Mouse (Mus musculus): ENCODE data around the gene Lrrtm3. TPM values are rescaled to one million over a fixed set of nuclear protein-coding genes. Genes with fewer than 3 reads are reported as not detected.

The Lrrtm3 gene
- total and polyA plus RNA-seq, 3 experiments = not detected

- Histone ChIP-seq H3K27me3 (replicated peaks) (no peaks in the 10 kb centered on the region), H3K79me2 (replicated peaks; ENCODE audit: control insufficient read depth, extremely low read depth, insufficient read depth, poor library complexity, severe bottlenecking) (no peaks in the 10 kb centered on the region), H3K4me1 (ENCODE audit: control insufficient read depth in 1 of 2, insufficient read depth in 2 of 2) (no peaks in the 10 kb centered on the region), H3K4me3 (replicated peaks in 1 of 3; ENCODE audit: low read depth in 2 of 3, low read length in 2 of 3, poor library complexity in 1 of 3) (no peak overlapping the region), H3K4me2 (ENCODE audit: insufficient read depth, low read depth, poor library complexity, severe bottlenecking) (no peak overlapping the region), H3K36me3 (replicated peaks in 1 of 2; ENCODE audit: control insufficient read depth in 1 of 2, insufficient read depth in 1 of 2, low read length in 1 of 2) (no peaks in the 10 kb centered on the region), H3K27ac (ENCODE audit: insufficient read depth, low read depth) (no peak overlapping the region), H3K9me3 (replicated peaks; ENCODE audit: low read length) (peaks cover 63% of the 10 kb centered on the region), H3K9ac (ENCODE audit: insufficient read depth, low read depth) (no peak overlapping the region)
- in situ Hi-C loops (cut with MboI; ENCODE audit: low pct_ligation_motif_present, low pct_unique_long_range_greater_than_20kb, low sequenced_read_pairs) (no loop called here), dilution Hi-C loops (cut with MboI; ENCODE audit: extremely low pct_ligation_motif_present, extremely low pct_unique_long_range_greater_than_20kb, low sequenced_read_pairs) (no loop called here)
- no peak for TF ChIP-seq POLR2A (IDR thresholded peaks at IDR 0.05; ENCODE audit: low read depth, low read length)
- no peak for TF ChIP-seq TBP (conservative IDR thresholded peaks at IDR 0.05; ENCODE audit: low read depth, low read length)
- no peak for TF ChIP-seq KAT2A (IDR thresholded peaks at IDR 0.05; ENCODE audit: insufficient replicate concordance, low read length)
- no peak for TF ChIP-seq TCF12 (IDR thresholded peaks at IDR 0.05; ENCODE audit: low read depth, low read length)
- no peak for TF ChIP-seq NELFE (IDR thresholded peaks at IDR 0.05; ENCODE audit: low read depth, low read length)
- TF ChIP-seq SIN3A (IDR thresholded peaks at IDR 0.05; ENCODE audit: low read length) = no peak
- no peak for TF ChIP-seq RCOR1 (conservative IDR thresholded peaks at IDR 0.05; ENCODE audit: low read depth, low read length)
- no peak for TF ChIP-seq ETS1 (conservative IDR thresholded peaks at IDR 0.05; ENCODE audit: low read depth, low read length)
- no peak for TF ChIP-seq GABPA (IDR thresholded peaks at IDR 0.05; ENCODE audit: insufficient replicate concordance, low read depth, low read length)
- no peak for TF ChIP-seq POLR2AphosphoS2 (IDR thresholded peaks at IDR 0.05; ENCODE audit: low read depth, low read length)
- no peak for TF ChIP-seq MAFK (IDR thresholded peaks at IDR 0.05; ENCODE audit: insufficient replicate concordance, low read length)
- no peak for TF ChIP-seq PAX5 (IDR thresholded peaks at IDR 0.05; ENCODE audit: low read length)
- TF ChIP-seq E2F4 (IDR thresholded peaks at IDR 0.05; ENCODE audit: insufficient replicate concordance, low read depth, low read length) = no peak
- no peak for TF ChIP-seq MAZ (IDR thresholded peaks at IDR 0.05; ENCODE audit: low read depth, low read length)
- TF ChIP-seq MXI1 (IDR thresholded peaks at IDR 0.05; ENCODE audit: low read depth, low read length) = no peak
- no peak for TF ChIP-seq UBTF (IDR thresholded peaks at IDR 0.05; ENCODE audit: low read depth, low read length)
- TF ChIP-seq IRF4 (IDR thresholded peaks at IDR 0.05; ENCODE audit: low read depth, low read length) = no peak
- TF ChIP-seq JUN (IDR thresholded peaks at IDR 0.05; ENCODE audit: insufficient read depth, low read depth, low read length) = no peak
- no peak for DNase-seq (ENCODE audit: extremely low read depth)
Measured at GRCm38 (mm10) chr10:64086567-64087391, 3.3 kb downstream of the Lrrtm3 start.

GRCm38 (mm10) chr10:64086183-64086566 lies 3.9 kb downstream of the Lrrtm3 start:
- Histone ChIP-seq H3K27ac (ENCODE audit: insufficient read depth, low read depth) (no peak overlapping the region), H3K9me3 (replicated peaks; ENCODE audit: low read length) (peaks cover 63% of the 10 kb centered on the region), H3K27me3 (replicated peaks) (no peaks in the 10 kb centered on the region), H3K4me3 (replicated peaks in 1 of 3; ENCODE audit: low read depth in 2 of 3, low read length in 2 of 3, poor library complexity in 1 of 3) (no peak overlapping the region), H3K4me1 (ENCODE audit: control insufficient read depth in 1 of 2, insufficient read depth in 2 of 2) (no peaks in the 10 kb centered on the region), H3K9ac (ENCODE audit: insufficient read depth, low read depth) (no peak overlapping the region), H3K79me2 (replicated peaks; ENCODE audit: control insufficient read depth, extremely low read depth, insufficient read depth, poor library complexity, severe bottlenecking) (no peaks in the 10 kb centered on the region), H3K36me3 (replicated peaks in 1 of 2; ENCODE audit: control insufficient read depth in 1 of 2, insufficient read depth in 1 of 2, low read length in 1 of 2) (no peaks in the 10 kb centered on the region), H3K4me2 (ENCODE audit: insufficient read depth, low read depth, poor library complexity, severe bottlenecking) (no peak overlapping the region)
- dilution Hi-C loops (cut with MboI; ENCODE audit: extremely low pct_ligation_motif_present, extremely low pct_unique_long_range_greater_than_20kb, low sequenced_read_pairs) = no loop called here
- in situ Hi-C loops (cut with MboI; ENCODE audit: low pct_ligation_motif_present, low pct_unique_long_range_greater_than_20kb, low sequenced_read_pairs) = no loop called here
- no peak for DNase-seq (ENCODE audit: extremely low read depth)
- TF ChIP-seq ZC3H11A (IDR thresholded peaks at IDR 0.05; ENCODE audit: low read depth, low read length) = no peak
- no peak for TF ChIP-seq GABPA (IDR thresholded peaks at IDR 0.05; ENCODE audit: insufficient replicate concordance, low read depth, low read length)
- TF ChIP-seq MAFK (IDR thresholded peaks at IDR 0.05; ENCODE audit: insufficient replicate concordance, low read length) = no peak
- no peak for TF ChIP-seq ELF1 (IDR thresholded peaks at IDR 0.05; ENCODE audit: low read depth, low read length)
- TF ChIP-seq POLR2A (IDR thresholded peaks at IDR 0.05; ENCODE audit: low read depth, low read length) = no peak
- TF ChIP-seq TBP (conservative IDR thresholded peaks at IDR 0.05; ENCODE audit: low read depth, low read length) = no peak
- TF ChIP-seq ETS1 (conservative IDR thresholded peaks at IDR 0.05; ENCODE audit: low read depth, low read length) = no peak
- TF ChIP-seq JUN (IDR thresholded peaks at IDR 0.05; ENCODE audit: insufficient read depth, low read depth, low read length) = no peak
- no peak for TF ChIP-seq MXI1 (IDR thresholded peaks at IDR 0.05; ENCODE audit: low read depth, low read length)
- no peak for TF ChIP-seq CHD1 (IDR thresholded peaks at IDR 0.05; ENCODE audit: low read depth, low read length)
- TF ChIP-seq USF2 (conservative IDR thresholded peaks at IDR 0.05; ENCODE audit: low read depth, low read length) = no peak
- TF ChIP-seq MAX (IDR thresholded peaks at IDR 0.05; ENCODE audit: low read length) = no peak
- TF ChIP-seq ZKSCAN1 (IDR thresholded peaks at IDR 0.05; ENCODE audit: borderline replicate concordance, low read depth, low read length) = no peak
- TF ChIP-seq RAD21 (IDR thresholded peaks at IDR 0.05; ENCODE audit: low read depth, low read length) = no peak
- TF ChIP-seq UBTF (IDR thresholded peaks at IDR 0.05; ENCODE audit: low read depth, low read length) = no peak
- TF ChIP-seq MEF2A (IDR thresholded peaks at IDR 0.05; ENCODE audit: borderline replicate concordance, low read depth, low read length) = no peak
- no peak for TF ChIP-seq ZNF384 (IDR thresholded peaks at IDR 0.05; ENCODE audit: low read depth, low read length)
